Mouse (Mus musculus) bone marrow macrophage, adult 2 months (primary cell): ENCODE measurements around the gene Trim69.

Experiments
- CTCF ChIP-seq: IDR thresholded peaks from 2 replicates; pipeline ENCODE4 v1.5.1; 2012; ENCODE audit warnings: low read depth, mild to moderate bottlenecking, low read length, moderate library complexity
- POLR2A ChIP-seq: IDR thresholded peaks from 2 replicates; pipeline ENCODE4 v1.6.1; 2012; ENCODE audit warnings: mild to moderate bottlenecking, low read depth, low read length, borderline replicate concordance

DNA sequence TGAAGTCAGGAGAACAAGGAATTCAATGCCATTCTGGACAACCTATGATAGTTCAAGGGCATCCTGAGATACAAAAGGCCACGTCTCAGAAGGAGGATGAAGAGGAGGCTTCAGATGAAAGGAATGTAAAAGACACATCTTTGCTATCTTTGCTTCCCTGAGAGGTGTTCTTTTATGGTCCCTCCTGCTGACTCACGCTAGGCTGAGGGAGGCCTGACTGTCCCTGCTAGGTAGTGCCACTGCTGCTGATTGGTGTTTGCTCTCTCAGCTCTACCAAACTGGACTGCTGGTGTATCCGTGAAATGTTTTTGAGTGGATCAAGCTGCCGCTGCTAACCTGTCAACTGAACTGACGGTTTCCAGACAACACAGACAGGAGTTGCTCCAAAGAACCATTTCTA, 61.3 kb downstream of the Trim69 start:
- TF ChIP-seq CTCF (no peak), POLR2A (no peak)
